In genomic region chr17:46030731-46031620, GRCm38 (mm10) we compare ENCODE assay signal across 8 mouse cellular contexts. TPM values are rescaled to one million over a fixed set of nuclear protein-coding genes. Genes with fewer than 3 reads are reported as not detected.
A peak's percentile ranks its signal among the peaks of the same experiment; 100 is the strongest.
DNase-seq lines count a peak whose midpoint lies in the region; ATAC-seq lines count a peak whose summit lies in the region.

No protein-coding gene starts in this region.

- H3K4me2 ChIP-seq in hindbrain, embryonic 15.5 days, result peak overlapping the region; percentile 72

- WGBS in hindbrain, embryonic 15.5 days, result under 1% methylated on average over 85 of the region's 92 CpGs

- no peaks in the 10 kb centered on the region for H3K36me3 ChIP-seq in hindbrain, embryonic 15.5 days

- peak overlapping the region; percentile 80 for H3K4me3 ChIP-seq in hindbrain, embryonic 15.5 days

- H3K27me3 ChIP-seq in hindbrain, embryonic 15.5 days, result no peaks in the 10 kb centered on the region

- peak; percentile 66 for ATAC-seq in hindbrain, embryonic 15.5 days (ENCODE audit: low FRiP score, low read depth)
- peak; percentile 43 for ATAC-seq in megakaryocyte progenitor cell, adult 5-6 weeks (replicated peaks; ENCODE audit: poor library complexity)
- ATAC-seq in inflammation-experienced regulatory T-cells, adult 6 months, result no peak

- H3K9ac ChIP-seq in hindbrain, embryonic 15.5 days, result peak overlapping the region; percentile 96

- H3K27ac ChIP-seq in hindbrain, embryonic 15.5 days (replicated peaks), result peak overlapping the region; percentile 85

- peaks cover 60% of the 10 kb centered on the region for H3K4me1 ChIP-seq in hindbrain, embryonic 15.5 days (replicated peaks)

- no peaks in the 10 kb centered on the region for H3K9me3 ChIP-seq in hindbrain, embryonic 15.5 days

- DNase-seq in R1 (ENCODE audit: low read depth, low spot score), result peak; percentile 65
- peak; percentile 86 for DNase-seq in cerebellum, adult 9-11 months
- DNase-seq in frontal cortex, postnatal 36 days (ENCODE audit: low spot score in 2 of 2), result peak; percentile 49 to 61
- peak; percentile 28 to 57 for DNase-seq in left cerebral cortex, adult 9 months (ENCODE audit: low spot score in 2 of 2)
- peak; percentile 76 for DNase-seq in right cerebral cortex, postnatal 25 days

RNA-seq across cellular contexts. Expression of gene Vegfa, which starts 1.2 kb away (rescaled TPM):
- 4.4 and 4.6 TPM in 2 replicates for polyA plus RNA-seq in hindbrain, embryonic 15.5 days (2015; fragmentation: Nextera tagmentation; extraction: Ambion mirVana)
- total RNA-seq in megakaryocyte progenitor cell, adult 5-6 weeks (2015), result 32.8 and 38.3 TPM in 2 replicates
- 47.8 and 54.2 TPM in 2 replicates for total RNA-seq in megakaryocyte progenitor cell, adult 5-6 weeks (2017)
- polyA plus RNA-seq in inflammation-experienced regulatory T-cells, adult 6 months (2017; shearing (Covaris generic)), result not detected
